Mouse (Mus musculus) liver (tissue): ENCODE results near the gene Usp48.

Source experiments
- DNase-seq: peaks from one replicate; pipeline ENCODE4 v3.0.0-alpha.2; 2020; ENCODE audit warnings: mixed read lengths

Usp48 gene

GRCm38 (mm10) chr4:137692107-137692902, 98.8 kb downstream of the Usp48 start:
- no peak for DNase-seq

- no peak for DNase-seq
These were observed 101.7 kb downstream of the Usp48 start for GRCm38 (mm10) chr4:137695300-137695699.

- DNase-seq, result peak; percentile 28
These were observed 102.3 kb downstream of the Usp48 start for GRCm38 (mm10) chr4:137695900-137696299.

- DNase-seq, result no peak
These were observed 103.8 kb downstream of the Usp48 start for GRCm38 (mm10) chr4:137697156-137697885.

- no peak for DNase-seq
These were observed 104.8 kb downstream of the Usp48 start for GRCm38 (mm10) chr4:137698076-137698985.

- no peak for DNase-seq
These were observed 106.0 kb downstream of the Usp48 start for GRCm38 (mm10) chr4:137699264-137700211.

- DNase-seq, result no peak
These were observed 107.4 kb downstream of the Usp48 start for GRCm38 (mm10) chr4:137700960-137701359.

- no peak for DNase-seq
These were observed 109.5 kb downstream of the Usp48 start for GRCm38 (mm10) chr4:137703077-137703476.

GRCm38 (mm10) chr4:137704561-137704960, 111.0 kb downstream of the Usp48 start:
- DNase-seq, result no peak

GRCm38 (mm10) chr4:137705379-137705778, 111.8 kb downstream of the Usp48 start:
- DNase-seq, result no peak

- no peak for DNase-seq
These were observed 113.0 kb downstream of the Usp48 start for GRCm38 (mm10) chr4:137706510-137706909.

- DNase-seq, result peak; percentile 88
These were observed 113.8 kb downstream of the Usp48 start for GRCm38 (mm10) chr4:137707216-137707990.
